Mouse (Mus musculus): ENCODE results near the gene Wfdc21.

- TF ChIP-seq GATA1 (IDR thresholded peaks at IDR 0.05; ENCODE audit: borderline replicate concordance, low read length) = no peak
- no peak for TF ChIP-seq FLI1 (IDR thresholded peaks at IDR 0.05; ENCODE audit: low read length)
These were observed 34.1 kb upstream of the Wfdc21 start for GRCm38 (mm10) chr11:83712671-83713070.
